9 mouse cellular contexts compared by ENCODE assay signal in the genomic region with DNA sequence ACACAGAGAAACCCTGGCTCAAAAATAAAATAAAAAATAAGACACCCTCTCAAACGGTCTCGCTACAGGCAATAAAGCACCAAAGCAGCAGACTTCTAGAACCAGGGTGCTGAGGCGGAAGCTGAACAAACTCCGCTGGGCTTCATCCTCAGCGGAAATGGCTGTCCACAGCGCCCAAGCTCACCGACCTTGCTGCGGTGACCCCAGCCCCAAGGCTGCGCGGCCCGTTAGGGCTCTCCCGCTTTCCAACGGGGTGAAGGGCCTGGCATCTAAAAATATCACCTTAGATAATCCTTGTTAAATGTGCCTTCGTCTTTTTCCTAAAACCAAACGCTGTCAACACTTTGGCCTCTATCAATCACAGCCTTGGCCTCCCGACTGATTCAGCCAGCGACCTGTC. TPM values are rescaled to one million over a fixed set of nuclear protein-coding genes. Genes with fewer than 3 reads are reported as not detected.
DNase-seq lines count a peak whose midpoint lies in the region; ATAC-seq and TF ChIP-seq lines count a peak whose summit lies in the region.
"Had no signal": no experiment of that assay in that cellular context is flagged by ENCODE, and none has a peak within 500 bp of the region (broad histone marks: within the 10 kb centered on the region; RNA-seq: fewer than 3 reads in every experiment).

No protein-coding gene starts in this region.

- TF ChIP-seq CTCF in spleen, adult 2 months (IDR thresholded peaks at IDR 0.05; ENCODE audit: extremely low read depth, insufficient read depth, insufficient read length, insufficient replicate concordance): no peak
- no peak for TF ChIP-seq CTCF in forebrain, postnatal 0 days (IDR thresholded peaks at IDR 0.05; ENCODE audit: low read depth)

- peaks cover 3% of the 10 kb centered on the region for H3K4me1 ChIP-seq in spleen, adult 2 months (ENCODE audit: control insufficient read depth, insufficient read depth, insufficient read length)
- peaks cover 16% of the 10 kb centered on the region for H3K4me1 ChIP-seq in forebrain, postnatal 0 days (ENCODE audit: insufficient read depth)
- peaks cover 10% of the 10 kb centered on the region for H3K4me1 ChIP-seq in midbrain, embryonic 11.5 days (ENCODE audit: control insufficient read depth, insufficient read depth, low read length)

- no peak for TF ChIP-seq POLR2A in spleen, adult 2 months (IDR thresholded peaks at IDR 0.05; ENCODE audit: low read depth, low read length)

- 1% methylated on average over 17 of the region's 17 CpGs for WGBS in spleen, adult 2 months
- WGBS in forebrain, postnatal 0 days: 2% methylated on average over 17 of the region's 17 CpGs
- WGBS in midbrain, embryonic 11.5 days: 5% methylated on average over 17 of the region's 17 CpGs

- intact Hi-C loops in left cerebral cortex, postnatal 4 days (cut with DNase I): loop anchor here (5.0 kb wide), 1 partner anchor 134 kb away; no protein-coding TSS in a partner anchor

- peak overlapping the region; percentile 83 for H3K4me2 ChIP-seq in forebrain, postnatal 0 days (ENCODE audit: low read depth)
- peak overlapping the region; percentile 77 for H3K4me2 ChIP-seq in midbrain, embryonic 11.5 days

- H3K4me3 ChIP-seq in spleen, adult 2 months (ENCODE audit: extremely low read depth, insufficient read depth, insufficient read length): peak overlapping the region; percentile 88
- peak overlapping the region; percentile 97 for H3K4me3 ChIP-seq in forebrain, postnatal 0 days (ENCODE audit: low read depth, low read length)
- H3K4me3 ChIP-seq in midbrain, embryonic 11.5 days (ENCODE audit: low read depth, low read length): peak overlapping the region; percentile 86

- peak overlapping the region; percentile 74 for H3K9ac ChIP-seq in forebrain, postnatal 0 days
- H3K9ac ChIP-seq in midbrain, embryonic 11.5 days (ENCODE audit: low read length): peak overlapping the region; percentile 88

- no peak for DNase-seq in frontal cortex, postnatal 25 days (ENCODE audit: low spot score in 2 of 2)
- peak in 1 of 2 experiments; percentile 18 for DNase-seq in spleen, adult 2 months (ENCODE audit: low read depth in 1 of 2, low spot score in 2 of 2)
- DNase-seq in spleen, adult 12 weeks (ENCODE audit: low spot score): no peak
- DNase-seq in forebrain, postnatal 0 days: no peak
- peak; percentile 21 for DNase-seq in left cerebral cortex, postnatal 4 days
- DNase-seq in midbrain, embryonic 11.5 days (ENCODE audit: low spot score, missing footprints): no peak
- DNase-seq in adipocyte (ENCODE audit: low spot score): no peak

- peak overlapping the region; percentile 82 for H3K27ac ChIP-seq in spleen, adult 2 months (ENCODE audit: insufficient read depth, low read length)
- H3K27ac ChIP-seq in forebrain, postnatal 0 days (ENCODE audit: low read depth, low read length): peak overlapping the region; percentile 86
- H3K27ac ChIP-seq in midbrain, embryonic 11.5 days (ENCODE audit: low read depth, low read length): peak overlapping the region; percentile 56

- ATAC-seq in frontal cortex, adult (ENCODE audit: low TSS enrichment): peak; percentile 31
- ATAC-seq in forebrain, postnatal 0 days: peak; percentile 8
- peak; percentile 53 for ATAC-seq in midbrain, embryonic 11.5 days (ENCODE audit: low FRiP score)

- no peaks in the 10 kb centered on the region for H3K9me3 ChIP-seq in forebrain, postnatal 0 days (ENCODE audit: low read length)
- H3K9me3 ChIP-seq in midbrain, embryonic 11.5 days (ENCODE audit: control insufficient read depth, low read length): no peaks in the 10 kb centered on the region

- peaks cover 4% of the 10 kb centered on the region; the same call in 1 of the 2 replicates for H3K36me3 ChIP-seq in spleen, adult 2 months (ENCODE audit: control insufficient read depth, insufficient read depth, low read length)
- peaks cover 4% of the 10 kb centered on the region; the same call in 1 of the 2 replicates for H3K36me3 ChIP-seq in forebrain, postnatal 0 days (ENCODE audit: insufficient read depth)
- no peaks in the 10 kb centered on the region for H3K36me3 ChIP-seq in midbrain, embryonic 11.5 days (ENCODE audit: control insufficient read depth, insufficient read depth, low read length)

- H3K27me3 ChIP-seq in spleen, adult 2 months (ENCODE audit: control insufficient read depth, insufficient read depth, low read length): no peaks in the 10 kb centered on the region
- no peaks in the 10 kb centered on the region for H3K27me3 ChIP-seq in forebrain, postnatal 0 days (ENCODE audit: insufficient read depth, low read length)
- H3K27me3 ChIP-seq in midbrain, embryonic 11.5 days (ENCODE audit: control insufficient read depth, insufficient read depth, low read length): no peaks in the 10 kb centered on the region

RNA-seq across cellular contexts. Expression of gene Patl1, which starts 0.6 kb away (rescaled TPM):
- 12.6 and 13.7 TPM in 2 replicates for polyA plus RNA-seq in spleen, adult 2 months (2012; rRNA removed)
- total RNA-seq in forebrain, postnatal 0 days (2014; rRNA removed): 7.2 and 12.1 TPM in 2 replicates
- 7.7 and 11.8 TPM in 2 replicates for polyA plus RNA-seq in forebrain, postnatal 0 days (2015; fragmentation: Nextera tagmentation; extraction: Ambion mirVana)
- total RNA-seq in left cerebral cortex, postnatal 4 days (2021): 10 to 100 TPM; 25.8 to 27.1 TPM
- polyA plus RNA-seq in midbrain, embryonic 11.5 days (2014; fragmentation: Nextera tagmentation; extraction: Ambion mirVana): 30.2 and 30.3 TPM in 2 replicates

RNA-seq across cellular contexts. Expression of gene Olfr1420, which starts 25.2 kb away (rescaled TPM):
- not detected in 2 replicates for polyA plus RNA-seq in spleen, adult 2 months (2012; rRNA removed)
- not detected in 2 replicates for total RNA-seq in forebrain, postnatal 0 days (2014; rRNA removed)
- not detected in 2 replicates for polyA plus RNA-seq in forebrain, postnatal 0 days (2015; fragmentation: Nextera tagmentation; extraction: Ambion mirVana)
- total RNA-seq in left cerebral cortex, postnatal 4 days (2021): not detected
- 0.08 TPM in 1 of 2 replicates, not detected in the other for polyA plus RNA-seq in midbrain, embryonic 11.5 days (2014; fragmentation: Nextera tagmentation; extraction: Ambion mirVana)
- polyA plus RNA-seq: large intestine, adult 2 months had no signal

RNA-seq across cellular contexts. Expression of gene Olfr1419, which starts 36.7 kb away (rescaled TPM):
- not detected in 2 replicates for polyA plus RNA-seq in spleen, adult 2 months (2012; rRNA removed)
- not detected in 2 replicates for total RNA-seq in forebrain, postnatal 0 days (2014; rRNA removed)
- polyA plus RNA-seq in forebrain, postnatal 0 days (2015; fragmentation: Nextera tagmentation; extraction: Ambion mirVana): not detected in 2 replicates
- total RNA-seq in left cerebral cortex, postnatal 4 days (2021): not detected
- polyA plus RNA-seq in midbrain, embryonic 11.5 days (2014; fragmentation: Nextera tagmentation; extraction: Ambion mirVana): not detected in 2 replicates
- polyA plus RNA-seq: large intestine, adult 2 months had no signal

RNA-seq across cellular contexts. Expression of gene Olfr1418, which starts 50.7 kb away (rescaled TPM):
- polyA plus RNA-seq in spleen, adult 2 months (2012; rRNA removed): not detected in 2 replicates
- not detected in 2 replicates for total RNA-seq in forebrain, postnatal 0 days (2014; rRNA removed)
- polyA plus RNA-seq in forebrain, postnatal 0 days (2015; fragmentation: Nextera tagmentation; extraction: Ambion mirVana): not detected in 2 replicates
- not detected for total RNA-seq in left cerebral cortex, postnatal 4 days (2021)
- not detected in 2 replicates for polyA plus RNA-seq in midbrain, embryonic 11.5 days (2014; fragmentation: Nextera tagmentation; extraction: Ambion mirVana)
- polyA plus RNA-seq: large intestine, adult 2 months had no signal

RNA-seq across cellular contexts. Expression of gene Osbp, which starts 54.1 kb away (rescaled TPM):
- 9.5 and 9.6 TPM in 2 replicates for polyA plus RNA-seq in spleen, adult 2 months (2012; rRNA removed)
- 27.3 and 30.3 TPM in 2 replicates for total RNA-seq in forebrain, postnatal 0 days (2014; rRNA removed)
- 2.3 and 3.1 TPM in 2 replicates for polyA plus RNA-seq in forebrain, postnatal 0 days (2015; fragmentation: Nextera tagmentation; extraction: Ambion mirVana)
- total RNA-seq in left cerebral cortex, postnatal 4 days (2021): 10 to 100 TPM; 52.5 to 54.4 TPM
- polyA plus RNA-seq in midbrain, embryonic 11.5 days (2014; fragmentation: Nextera tagmentation; extraction: Ambion mirVana): 5.3 and 6.0 TPM in 2 replicates
